Mouse (Mus musculus): ENCODE measurements around the gene Inca1. TPM values are rescaled to one million over a fixed set of nuclear protein-coding genes. Genes with fewer than 3 reads are reported as not detected.
A peak's percentile ranks its signal among the peaks of the same experiment; 100 is the strongest.

The Inca1 gene
- polyA plus RNA-seq, 1 experiment from 2014 or later: 1.3 TPM

DNA sequence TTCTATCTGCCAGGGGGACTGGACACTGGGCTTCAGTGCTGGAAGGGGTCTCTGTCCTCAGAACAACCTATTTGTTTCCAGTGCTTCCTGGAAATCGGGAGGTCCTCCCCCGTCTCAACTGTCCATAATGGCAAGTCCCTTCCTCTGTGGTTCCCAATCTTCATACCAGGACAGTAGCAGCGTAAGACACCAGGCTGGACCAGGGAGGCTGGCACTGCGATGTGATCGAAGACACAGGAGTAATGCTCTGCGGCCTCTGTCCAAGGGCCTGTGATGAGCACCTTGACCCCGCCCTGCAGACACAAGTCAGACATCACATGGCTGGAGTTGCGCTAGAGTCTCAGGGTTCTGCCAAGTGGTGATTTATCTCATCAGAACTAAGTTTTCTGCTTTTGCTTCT lies 20.6 kb downstream of the Inca1 start:
- Histone ChIP-seq H3K27ac (ENCODE audit: low read length) (no peak overlapping the region), H3K9me3 (replicated peaks; ENCODE audit: control insufficient read depth, low read length) (no peaks in the 10 kb centered on the region), H3K36me3 (ENCODE audit: control insufficient read depth, insufficient read depth, low read length) (peaks cover 10% of the 10 kb centered on the region; the same call in 1 of the 2 replicates), H3K27me3 (ENCODE audit: control insufficient read depth, insufficient read depth, low read length) (no peaks in the 10 kb centered on the region), H3K4me2 (ENCODE audit: low read depth, low read length) (no peak overlapping the region), H3K4me3 (replicated peaks; ENCODE audit: low read length) (no peak overlapping the region), H3K4me1 (ENCODE audit: control insufficient read depth, insufficient read depth, low read length) (peaks cover 6% of the 10 kb centered on the region; the same call in 1 of the 2 replicates), H3K9ac (ENCODE audit: low read length) (no peak overlapping the region)
- no peak for ATAC-seq (ENCODE audit: insufficient read depth, low FRiP score)
- 94% methylated on average over 8 of the region's 8 CpGs for WGBS

DNA sequence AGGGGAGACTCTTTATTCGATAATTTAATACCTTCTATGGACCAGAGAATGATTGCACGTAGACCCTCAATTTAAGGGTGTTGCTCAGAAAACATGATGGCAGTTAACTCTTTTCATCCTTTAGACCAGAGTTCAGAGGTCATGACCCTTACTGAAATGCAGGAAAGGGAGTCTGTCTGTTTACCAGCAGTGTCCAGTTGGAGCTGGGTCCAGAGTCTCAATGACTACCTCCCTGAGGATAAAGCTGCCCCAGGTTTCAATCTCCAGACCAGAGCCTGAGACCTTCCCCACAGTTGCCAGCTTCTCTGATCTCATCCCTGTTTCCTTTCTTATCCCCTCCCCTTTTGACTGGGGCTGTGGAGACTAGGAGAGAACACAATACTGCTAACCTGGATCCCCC lies 21.4 kb downstream of the Inca1 start:
- no peaks in the 10 kb centered on the region for H3K27me3 ChIP-seq (ENCODE audit: control insufficient read depth, insufficient read depth, low read length)
- H3K36me3 ChIP-seq (ENCODE audit: control insufficient read depth, insufficient read depth, low read length): peaks cover 10% of the 10 kb centered on the region; the same call in 1 of the 2 replicates
- ATAC-seq (ENCODE audit: insufficient read depth, low FRiP score): no peak
- no peaks in the 10 kb centered on the region for H3K9me3 ChIP-seq (replicated peaks; ENCODE audit: control insufficient read depth, low read length)
- peaks cover 6% of the 10 kb centered on the region; the same call in 1 of the 2 replicates for H3K4me1 ChIP-seq (ENCODE audit: control insufficient read depth, insufficient read depth, low read length)
- no peak overlapping the region for H3K4me3 ChIP-seq (replicated peaks; ENCODE audit: low read length)
- no peak overlapping the region for H3K27ac ChIP-seq (ENCODE audit: low read length)
- no peak overlapping the region for H3K4me2 ChIP-seq (ENCODE audit: low read depth, low read length)
- 71% methylated on average over 2 of the region's 2 CpGs for WGBS
- H3K9ac ChIP-seq (ENCODE audit: low read length): no peak overlapping the region

DNA sequence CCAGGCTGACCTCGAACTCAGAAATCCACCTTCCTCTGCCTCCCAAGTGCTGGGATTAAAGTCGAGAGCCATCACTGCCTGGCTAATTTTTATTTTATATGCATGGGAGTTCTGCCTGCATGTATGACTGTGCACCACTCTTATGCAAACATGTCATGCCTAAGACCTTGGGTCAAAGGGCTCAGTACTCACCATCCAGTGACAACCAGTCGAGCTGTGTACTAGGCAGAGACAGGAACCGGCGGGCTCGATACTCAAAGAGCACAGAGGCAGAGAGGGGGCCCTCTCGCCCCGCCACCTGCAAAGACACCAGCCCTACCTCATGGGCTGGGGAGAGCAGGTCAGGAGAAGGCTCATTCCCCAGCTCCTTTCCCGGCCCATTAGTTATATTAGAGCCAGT lies 21.9 kb downstream of the Inca1 start:
- Histone ChIP-seq H3K9me3 (replicated peaks; ENCODE audit: control insufficient read depth, low read length) (no peaks in the 10 kb centered on the region), H3K27ac (ENCODE audit: low read length) (no peak overlapping the region), H3K9ac (ENCODE audit: low read length) (no peak overlapping the region), H3K4me2 (ENCODE audit: low read depth, low read length) (no peak overlapping the region), H3K4me3 (replicated peaks; ENCODE audit: low read length) (no peak overlapping the region), H3K27me3 (ENCODE audit: control insufficient read depth, insufficient read depth, low read length) (no peaks in the 10 kb centered on the region), H3K36me3 (ENCODE audit: control insufficient read depth, insufficient read depth, low read length) (peaks cover 10% of the 10 kb centered on the region; the same call in 1 of the 2 replicates), H3K4me1 (ENCODE audit: control insufficient read depth, insufficient read depth, low read length) (peaks cover 6% of the 10 kb centered on the region; the same call in 1 of the 2 replicates)
- no peak for ATAC-seq (ENCODE audit: insufficient read depth, low FRiP score)
- WGBS: 70% methylated on average over 9 of the region's 9 CpGs

DNA sequence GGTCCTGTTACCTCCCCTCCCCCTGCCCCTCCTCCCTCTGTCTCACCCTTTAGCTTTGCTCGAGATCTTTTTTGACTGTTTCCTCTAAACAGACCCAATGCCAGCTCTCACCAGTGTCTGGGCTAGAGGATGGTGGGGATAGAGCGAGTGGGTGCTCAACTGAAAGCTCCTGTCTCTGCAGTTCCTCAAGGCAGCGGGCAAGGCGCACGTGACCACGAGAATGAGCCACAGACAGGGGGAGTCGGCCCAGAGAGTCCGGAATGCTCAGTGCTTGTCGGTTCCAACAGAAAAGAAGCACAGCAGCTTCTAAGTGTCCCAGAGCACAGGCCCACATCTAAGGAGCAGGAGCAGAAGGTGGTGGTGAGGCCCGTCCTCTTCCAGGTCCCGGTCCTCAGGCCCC lies 25.5 kb downstream of the Inca1 start:
- ATAC-seq (ENCODE audit: insufficient read depth, low FRiP score): no peak
- no peak overlapping the region for H3K4me3 ChIP-seq (replicated peaks; ENCODE audit: low read length)
- H3K9ac ChIP-seq (ENCODE audit: low read length): no peak overlapping the region
- H3K4me2 ChIP-seq (ENCODE audit: low read depth, low read length): no peak overlapping the region
- peaks cover 10% of the 10 kb centered on the region; the same call in 1 of the 2 replicates for H3K36me3 ChIP-seq (ENCODE audit: control insufficient read depth, insufficient read depth, low read length)
- no peak overlapping the region for H3K27ac ChIP-seq (ENCODE audit: low read length)
- 66% methylated on average over 11 of the region's 11 CpGs for WGBS
- no peaks in the 10 kb centered on the region for H3K27me3 ChIP-seq (ENCODE audit: control insufficient read depth, insufficient read depth, low read length)
- H3K9me3 ChIP-seq (replicated peaks; ENCODE audit: control insufficient read depth, low read length): no peaks in the 10 kb centered on the region
- peaks cover 10% of the 10 kb centered on the region; the same call in 1 of the 2 replicates for H3K4me1 ChIP-seq (ENCODE audit: control insufficient read depth, insufficient read depth, low read length)

DNA sequence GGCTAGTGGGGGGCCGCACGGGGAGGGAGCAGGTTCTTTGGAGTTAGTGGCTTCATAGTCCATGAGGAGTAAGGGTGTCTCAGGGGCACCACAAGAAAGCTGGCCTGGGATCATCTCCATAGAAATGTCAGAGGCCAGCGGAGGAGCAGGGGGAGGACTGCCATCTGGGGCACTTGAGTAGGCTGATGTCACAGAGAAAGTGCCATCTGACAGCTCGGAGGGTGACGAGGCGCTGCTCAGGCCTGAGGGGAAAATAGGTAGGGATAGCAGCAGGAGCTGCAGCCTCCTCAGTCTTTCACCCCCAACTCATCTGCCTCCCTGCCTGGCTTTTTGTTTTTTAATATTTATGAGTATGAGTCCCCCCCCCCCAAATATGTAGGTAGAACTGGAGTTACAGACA lies 25.9 kb downstream of the Inca1 start:
- peaks cover 6% of the 10 kb centered on the region; the same call in 1 of the 2 replicates for H3K36me3 ChIP-seq (ENCODE audit: control insufficient read depth, insufficient read depth, low read length)
- no peak overlapping the region for H3K9ac ChIP-seq (ENCODE audit: low read length)
- H3K9me3 ChIP-seq (replicated peaks; ENCODE audit: control insufficient read depth, low read length): no peaks in the 10 kb centered on the region
- H3K27me3 ChIP-seq (ENCODE audit: control insufficient read depth, insufficient read depth, low read length): no peaks in the 10 kb centered on the region
- no peak overlapping the region for H3K4me2 ChIP-seq (ENCODE audit: low read depth, low read length)
- 85% methylated on average over 6 of the region's 6 CpGs for WGBS
- ATAC-seq (ENCODE audit: insufficient read depth, low FRiP score): no peak
- H3K27ac ChIP-seq (ENCODE audit: low read length): no peak overlapping the region
- peaks cover 10% of the 10 kb centered on the region; the same call in 1 of the 2 replicates for H3K4me1 ChIP-seq (ENCODE audit: control insufficient read depth, insufficient read depth, low read length)
- no peak overlapping the region for H3K4me3 ChIP-seq (replicated peaks; ENCODE audit: low read length)

DNA sequence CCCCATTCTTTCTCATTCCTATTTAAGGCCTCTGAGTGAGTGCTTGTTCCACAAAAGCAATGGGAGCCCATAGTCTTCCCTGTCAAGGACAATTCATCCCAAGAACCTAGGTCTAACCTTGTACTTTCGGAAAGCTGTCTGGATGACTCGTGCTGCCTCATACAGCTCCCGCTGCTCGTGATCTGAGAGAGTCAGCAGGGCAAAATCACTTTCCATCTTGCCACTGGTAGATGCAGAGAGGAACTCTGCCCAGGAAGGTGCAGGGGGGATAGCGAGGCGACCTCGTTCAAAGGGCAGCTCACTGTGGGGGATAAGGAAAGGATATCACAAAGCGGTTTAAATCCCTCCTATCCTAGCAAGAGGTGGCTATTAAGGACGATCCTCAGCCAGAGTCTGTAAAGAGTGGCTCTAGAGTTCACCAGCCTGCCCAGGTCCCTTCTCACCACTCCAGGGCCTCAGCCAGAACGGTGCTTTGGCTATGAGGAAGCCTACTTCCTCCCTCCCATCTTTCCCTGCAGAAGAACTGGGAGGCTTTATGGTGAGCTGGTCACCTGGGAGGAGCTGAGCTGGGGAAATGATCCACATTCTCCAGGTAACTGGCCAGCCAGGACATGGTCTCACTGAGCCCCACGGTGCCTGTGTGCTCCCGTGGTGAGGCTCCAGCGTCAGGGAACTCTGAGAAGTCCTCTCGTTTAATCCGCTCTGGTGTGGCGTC lies 28.5 kb downstream of the Inca1 start:
- Histone ChIP-seq H3K4me2 (ENCODE audit: low read depth, low read length) (no peak overlapping the region), H3K4me3 (replicated peaks; ENCODE audit: low read length) (no peak overlapping the region), H3K9me3 (replicated peaks; ENCODE audit: control insufficient read depth, low read length) (no peaks in the 10 kb centered on the region), H3K27ac (ENCODE audit: low read length) (no peak overlapping the region), H3K36me3 (ENCODE audit: control insufficient read depth, insufficient read depth, low read length) (0 out of 2 replicates have a peak, but pooled peaks cover 5% of the 10 kb centered on the region), H3K9ac (ENCODE audit: low read length) (0 out of 2 replicates have a peak overlapping the region, but pooled peaks have one; percentile 7), H3K27me3 (ENCODE audit: control insufficient read depth, insufficient read depth, low read length) (no peaks in the 10 kb centered on the region), H3K4me1 (ENCODE audit: control insufficient read depth, insufficient read depth, low read length) (peaks cover 21% of the 10 kb centered on the region)
- no peak for ATAC-seq (ENCODE audit: insufficient read depth, low FRiP score)
- 86% methylated on average over 16 of the region's 16 CpGs for WGBS

DNA sequence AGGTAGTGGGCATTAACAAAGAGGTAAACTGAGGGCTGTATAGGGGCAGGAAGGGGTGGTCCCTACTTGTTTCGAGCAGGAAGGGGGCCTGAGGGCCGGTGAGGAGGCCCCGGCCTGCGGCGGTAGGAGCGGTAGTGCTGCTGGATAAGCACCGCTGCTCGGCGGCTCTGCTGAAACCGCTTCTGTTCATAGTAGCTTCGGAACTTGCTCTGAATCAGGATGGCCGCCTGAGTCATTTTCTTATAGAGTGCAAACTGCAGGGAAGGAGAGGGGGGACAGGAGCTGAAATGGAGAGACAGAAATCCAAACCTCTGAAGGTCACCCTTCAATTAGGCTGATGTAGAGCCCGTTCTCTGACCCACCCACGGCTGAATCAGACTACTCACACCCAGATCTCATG lies 29.5 kb downstream of the Inca1 start:
- WGBS: 35% methylated on average over 14 of the region's 14 CpGs
- Histone ChIP-seq H3K27ac (ENCODE audit: low read length) (peak overlapping the region; percentile 99), H3K9me3 (replicated peaks; ENCODE audit: control insufficient read depth, low read length) (no peaks in the 10 kb centered on the region), H3K36me3 (ENCODE audit: control insufficient read depth, insufficient read depth, low read length) (0 out of 2 replicates have a peak, but pooled peaks cover 5% of the 10 kb centered on the region), H3K9ac (ENCODE audit: low read length) (peak overlapping the region; percentile 84), H3K4me1 (ENCODE audit: control insufficient read depth, insufficient read depth, low read length) (peaks cover 21% of the 10 kb centered on the region), H3K4me2 (ENCODE audit: low read depth, low read length) (peak overlapping the region; percentile 87), H3K27me3 (ENCODE audit: control insufficient read depth, insufficient read depth, low read length) (no peaks in the 10 kb centered on the region), H3K4me3 (replicated peaks; ENCODE audit: low read length) (peak overlapping the region; percentile 73)
- ATAC-seq (ENCODE audit: insufficient read depth, low FRiP score): no peak

DNA sequence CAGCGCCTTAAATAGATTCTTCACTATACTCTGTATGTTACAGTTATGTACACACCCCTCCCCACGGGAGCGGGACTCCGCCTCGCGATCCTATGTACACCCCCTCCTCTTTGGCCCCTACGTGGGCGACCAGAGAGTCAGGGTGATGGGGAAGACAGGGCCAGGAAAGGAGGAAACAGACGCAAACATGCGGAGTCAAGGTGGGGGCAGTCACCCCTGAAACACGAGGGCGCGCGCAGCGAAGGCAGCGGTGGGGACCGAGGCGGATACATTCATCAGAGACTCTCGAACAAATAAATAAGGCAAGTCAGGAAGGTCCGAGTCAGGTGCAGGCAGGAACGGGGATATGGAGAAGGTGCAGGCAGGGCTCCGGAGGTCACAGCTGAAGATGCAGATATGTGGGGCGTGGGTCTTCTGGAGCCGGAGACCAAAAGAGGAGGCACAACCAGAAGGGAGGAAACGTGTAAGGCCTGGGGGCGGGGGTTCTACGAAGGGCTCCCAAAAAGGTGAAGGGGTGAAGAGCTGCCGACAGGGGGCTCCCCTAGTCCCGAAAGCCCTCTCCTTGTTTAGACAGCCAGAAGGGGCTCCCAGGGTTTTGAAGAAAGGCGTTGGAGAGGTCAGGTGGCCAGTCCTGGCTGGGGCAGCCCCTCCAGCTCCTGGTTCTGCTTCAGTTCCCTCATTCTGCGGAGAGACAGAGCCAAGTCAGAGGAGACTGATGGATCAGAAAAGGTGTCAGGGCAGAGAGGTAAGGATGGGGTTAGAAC lies 30.2 kb downstream of the Inca1 start:
- Histone ChIP-seq H3K4me1 (ENCODE audit: control insufficient read depth, insufficient read depth, low read length) (peaks cover 21% of the 10 kb centered on the region), H3K9me3 (replicated peaks; ENCODE audit: control insufficient read depth, low read length) (no peaks in the 10 kb centered on the region), H3K4me3 (replicated peaks; ENCODE audit: low read length) (peak overlapping the region; percentile 73), H3K4me2 (ENCODE audit: low read depth, low read length) (peak overlapping the region; percentile 87), H3K27me3 (ENCODE audit: control insufficient read depth, insufficient read depth, low read length) (no peaks in the 10 kb centered on the region), H3K36me3 (ENCODE audit: control insufficient read depth, insufficient read depth, low read length) (peaks cover 2% of the 10 kb centered on the region; the same call in 1 of the 2 replicates), H3K9ac (ENCODE audit: low read length) (peak overlapping the region; percentile 84), H3K27ac (ENCODE audit: low read length) (peak overlapping the region; percentile 99)
- ATAC-seq (ENCODE audit: insufficient read depth, low FRiP score): peak; percentile 15; the same call in 1 of the 2 replicates
- 0% methylated on average over 31 of the region's 31 CpGs for WGBS

Measured in stomach, embryonic 16.5 days (tissue).